Mouse (Mus musculus) lung, adult 2 months (tissue): Measurements from ENCODE around the gene Lbhd1. TPM values are rescaled to one million over a fixed set of nuclear protein-coding genes. Genes with fewer than 3 reads are reported as not detected.

Source experiments
- DNase-seq: peaks from one replicate; pipeline ENCODE4 v3.0.0; 2022
- H3K4me1 ChIP-seq: fragments of 200-500 bp; 2 replicates; pipeline ENCODE4 v1.6.1; 2011; ENCODE audit warnings: low read length; ENCODE audit not compliant: control insufficient read depth, insufficient read depth
- H3K4me3 ChIP-seq: fragments of 200-500 bp; replicated peaks from 2 replicates; pipeline ENCODE3; 2011; ENCODE audit warnings: low read depth, mild to moderate bottlenecking, control low read depth, low read length; ENCODE audit errors: extremely low read depth
- CTCF ChIP-seq: fragments of 200-500 bp; IDR thresholded peaks from 2 replicates; pipeline ENCODE4 v1.5.1; 2011; ENCODE audit warnings: mild to moderate bottlenecking, low read length, control low read depth; ENCODE audit not compliant: insufficient read depth
- POLR2A ChIP-seq: fragments of 200-500 bp; IDR thresholded peaks from 2 replicates; pipeline ENCODE4 v1.6.1; 2011; ENCODE audit warnings: low read depth, mild to moderate bottlenecking, control low read depth, low read length, borderline replicate concordance; ENCODE audit errors: extremely low read depth
- WGBS: fragments of 180-500 bp; shearing (Covaris S2); methylation state at CpG from one replicate; pipeline ENCODE4 v1.1.7; 2018; 5-methylcytosine and 5-hydroxymethylcytosine counted together
- polyA plus RNA-seq: library from polyadenylated mRNA; depleted of rRNA; stranded (reverse); fragments of >200 nt; gene quantifications from 2 replicates; pipeline ENCODE4 v1.2.3, GENCODE M21; 2012

Gene Lbhd1
- polyA plus RNA-seq, 1 experiment = 1.7 TPM

- Histone ChIP-seq H3K4me3 (no peak overlapping the region), H3K4me1 (peaks cover 5% of the 10 kb centered on the region; the same call in 1 of the 2 replicates)
- TF ChIP-seq CTCF = no peak
- TF ChIP-seq POLR2A = no peak
- 89% methylated on average over 5 of the region's 5 CpGs for WGBS
- no peak for DNase-seq
Observed at GRCm38 (mm10) chr19:8903412-8903811, 19.9 kb downstream of the Lbhd1 start.

GRCm38 (mm10) chr19:8908531-8908930 is 25.0 kb downstream of the Lbhd1 start:
- DNase-seq = no peak
- no peak for TF ChIP-seq POLR2A
- TF ChIP-seq CTCF = no peak
- 91% methylated on average over 6 of the region's 6 CpGs for WGBS
- Histone ChIP-seq H3K4me1 (no peaks in the 10 kb centered on the region), H3K4me3 (no peak overlapping the region)

DNA sequence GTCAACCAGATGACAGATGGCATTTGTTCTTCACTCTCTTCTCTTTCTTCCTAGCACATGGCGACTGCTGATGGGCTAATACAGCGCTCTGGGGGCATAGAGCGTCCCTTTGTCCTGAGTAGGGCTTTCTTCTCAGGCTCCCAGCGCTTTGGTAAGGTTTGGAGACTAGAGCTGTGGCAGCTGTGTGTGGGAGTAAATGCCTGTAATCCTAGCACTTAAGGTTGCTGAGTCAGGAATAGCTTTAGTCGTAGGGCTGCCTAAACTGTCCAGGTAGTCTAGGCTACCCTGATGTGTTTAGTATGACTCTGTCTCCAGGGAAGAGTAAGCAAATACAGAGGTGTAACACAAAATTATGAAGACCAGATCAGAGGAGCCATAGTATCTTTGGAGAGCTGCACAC is 28.3 kb downstream of the Lbhd1 start:
- no peaks in the 10 kb centered on the region for H3K4me1 ChIP-seq
- 97% methylated on average over 5 of the region's 5 CpGs for WGBS

GRCm38 (mm10) chr19:8914212-8914611 is 30.7 kb downstream of the Lbhd1 start:
- Histone ChIP-seq H3K4me3 (no peak overlapping the region), H3K4me1 (no peaks in the 10 kb centered on the region)
- TF ChIP-seq CTCF = no peak
- no peak for TF ChIP-seq POLR2A
- DNase-seq = no peak
- 96% methylated on average over 3 of the region's 3 CpGs for WGBS

More for the DNA sequence above, 28.3 kb downstream of the Lbhd1 start:
- TF ChIP-seq POLR2A (no peak), CTCF (no peak)
- DNase-seq = no peak
- no peak overlapping the region for H3K4me3 ChIP-seq

- TF ChIP-seq POLR2A (no peak), CTCF (no peak)
- 85% methylated on average over 3 of the region's 3 CpGs for WGBS
- H3K4me1 ChIP-seq = peaks cover 5% of the 10 kb centered on the region
- DNase-seq = no peak
- no peak overlapping the region for H3K4me3 ChIP-seq
Observed at GRCm38 (mm10) chr19:8919000-8919399, 35.5 kb downstream of the Lbhd1 start.

DNA sequence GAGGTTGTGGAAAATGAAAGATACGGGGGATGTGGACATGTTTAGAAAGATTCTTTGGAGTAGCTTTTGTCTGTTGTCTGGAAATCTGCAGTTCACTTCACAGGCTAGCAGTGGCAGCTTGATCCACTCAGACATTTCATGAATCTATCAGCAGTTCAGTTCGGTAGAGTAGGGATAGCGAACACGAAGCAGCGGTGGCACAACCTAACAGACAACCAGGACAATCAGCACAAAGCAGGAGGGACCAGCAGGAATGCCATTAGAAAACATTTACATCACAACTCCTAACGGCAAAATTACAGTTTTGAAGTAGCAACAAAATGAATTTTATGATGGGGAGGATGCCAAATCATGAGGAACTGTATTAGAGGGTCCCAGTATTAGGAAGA is 36.1 kb downstream of the Lbhd1 start:
- no peak for DNase-seq
- no peak overlapping the region for H3K4me3 ChIP-seq
- WGBS = 68% methylated on average over 6 of the region's 6 CpGs
- peaks cover 5% of the 10 kb centered on the region for H3K4me1 ChIP-seq
- no peak for TF ChIP-seq POLR2A
- TF ChIP-seq CTCF = no peak

DNA sequence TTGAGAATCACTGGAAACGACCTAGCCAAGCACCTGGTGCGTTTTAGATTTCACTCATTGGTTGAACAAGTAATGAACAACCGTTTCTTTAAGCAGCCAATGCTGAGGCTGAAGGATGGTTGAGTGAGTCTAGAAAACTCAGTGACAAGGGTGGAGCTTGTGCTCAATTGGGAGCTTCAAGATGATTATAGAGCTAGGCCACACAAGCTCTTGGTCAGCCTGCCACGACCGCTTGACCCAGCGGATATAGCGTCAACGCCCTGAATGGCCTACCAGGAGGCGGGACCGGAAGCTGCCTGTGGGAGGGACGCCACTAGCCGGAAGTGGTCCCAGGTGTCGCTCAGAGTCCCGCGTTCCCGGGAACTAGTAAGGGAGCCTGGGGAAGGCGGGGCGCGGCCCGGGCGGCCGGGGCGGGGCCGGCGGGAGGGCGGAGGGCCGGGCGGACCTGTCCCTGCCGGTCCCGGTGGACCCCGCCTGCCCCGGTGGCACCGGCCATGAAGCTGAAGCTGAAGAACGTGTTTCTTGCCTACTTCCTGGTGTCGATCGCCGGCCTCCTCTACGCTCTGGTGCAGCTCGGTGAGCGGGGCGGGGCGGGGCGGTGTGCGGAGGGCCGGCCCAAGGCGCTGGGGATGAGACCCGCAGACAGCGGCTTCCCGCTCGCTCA is 36.7 kb downstream of the Lbhd1 start, which contains the start of gene B3gat3:
Gene B3gat3 (plus strand): TSS at position 302 of the 664 bp plus-strand sequence.
- Histone ChIP-seq H3K4me3 (peak within 1 kb of the TSS; percentile 79), H3K4me1 (peaks cover 5% of the 10 kb centered on the region)
- DNase-seq = peak; percentile 97
- 2% methylated on average over 50 of the region's 50 CpGs for WGBS
- TF ChIP-seq CTCF (no peak), POLR2A (peak; percentile 96)

DNA sequence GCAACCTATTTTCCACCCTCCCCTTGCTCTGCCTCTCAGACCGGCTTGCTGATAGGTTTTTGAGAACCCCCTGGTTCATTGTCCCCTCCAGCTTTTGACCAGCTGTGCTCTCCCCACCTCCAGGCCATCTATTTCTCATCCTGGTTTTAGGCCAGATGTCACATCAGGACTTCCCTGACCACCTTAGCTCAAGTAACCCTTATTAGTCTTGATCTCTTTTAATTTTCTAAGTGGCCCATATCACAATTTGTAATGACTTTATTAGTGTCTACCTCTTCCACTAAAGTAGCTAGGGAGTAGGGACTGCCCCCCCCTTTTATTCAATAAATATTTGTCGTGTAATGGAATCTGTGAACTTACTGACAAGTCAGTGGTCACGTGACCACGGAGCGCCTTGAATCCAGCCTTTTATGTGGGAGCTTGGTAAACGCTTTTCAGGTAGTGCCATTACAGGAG is 37.3 kb downstream of the Lbhd1 start:
- Histone ChIP-seq H3K4me3 (peak overlapping the region; percentile 79), H3K4me1 (peaks cover 5% of the 10 kb centered on the region)
- WGBS = 2% methylated on average over 6 of the region's 6 CpGs
- TF ChIP-seq POLR2A (no peak), CTCF (no peak)
- no peak for DNase-seq

DNA sequence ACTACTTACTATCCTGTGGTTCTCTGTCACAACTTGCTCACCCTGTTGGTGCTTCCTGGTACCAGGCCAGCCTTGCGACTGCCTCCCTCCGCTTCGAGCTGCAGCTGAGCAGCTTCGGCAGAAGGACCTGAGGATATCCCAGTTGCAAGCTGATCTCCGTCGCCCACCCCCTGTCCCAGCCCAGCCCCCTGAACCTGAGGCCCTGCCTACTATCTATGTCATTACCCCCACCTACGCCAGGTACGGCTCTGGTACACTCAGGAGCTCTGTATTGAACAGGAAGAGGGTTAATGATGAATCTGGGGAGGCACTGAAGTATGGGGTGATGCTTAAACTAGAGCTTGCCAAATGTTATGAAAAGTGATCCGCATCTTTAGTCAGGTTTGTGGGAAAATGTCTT is 38.2 kb downstream of the Lbhd1 start:
- TF ChIP-seq POLR2A = no peak
- no peak for TF ChIP-seq CTCF
- WGBS = 70% methylated on average over 9 of the region's 9 CpGs
- H3K4me1 ChIP-seq = peaks cover 5% of the 10 kb centered on the region
- H3K4me3 ChIP-seq = no peak overlapping the region
- no peak for DNase-seq

DNA sequence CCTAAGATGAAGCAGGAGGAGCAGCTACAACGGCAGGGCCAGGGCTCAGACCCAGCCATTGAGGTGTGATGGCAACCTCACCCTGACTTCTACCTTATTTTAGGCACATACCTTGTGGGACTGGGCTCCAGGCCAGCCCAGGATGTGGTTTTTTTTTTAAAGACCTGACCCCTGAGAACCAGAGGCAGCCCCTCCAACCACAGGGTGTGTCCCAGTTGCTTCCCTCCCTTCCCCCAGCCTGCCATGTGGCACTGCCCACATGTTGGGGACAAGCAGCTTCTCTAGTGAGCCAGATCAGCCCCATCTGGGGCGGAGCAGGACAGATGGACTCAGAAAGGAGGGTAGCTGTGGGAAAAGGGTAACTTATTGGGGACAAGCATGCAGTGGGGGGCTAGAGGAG is 43.2 kb downstream of the Lbhd1 start:
- 80% methylated on average over 2 of the region's 2 CpGs for WGBS
- H3K4me1 ChIP-seq = peaks cover 9% of the 10 kb centered on the region
- no peak for DNase-seq
- H3K4me3 ChIP-seq = no peak overlapping the region
- no peak for TF ChIP-seq POLR2A
- no peak for TF ChIP-seq CTCF

DNA sequence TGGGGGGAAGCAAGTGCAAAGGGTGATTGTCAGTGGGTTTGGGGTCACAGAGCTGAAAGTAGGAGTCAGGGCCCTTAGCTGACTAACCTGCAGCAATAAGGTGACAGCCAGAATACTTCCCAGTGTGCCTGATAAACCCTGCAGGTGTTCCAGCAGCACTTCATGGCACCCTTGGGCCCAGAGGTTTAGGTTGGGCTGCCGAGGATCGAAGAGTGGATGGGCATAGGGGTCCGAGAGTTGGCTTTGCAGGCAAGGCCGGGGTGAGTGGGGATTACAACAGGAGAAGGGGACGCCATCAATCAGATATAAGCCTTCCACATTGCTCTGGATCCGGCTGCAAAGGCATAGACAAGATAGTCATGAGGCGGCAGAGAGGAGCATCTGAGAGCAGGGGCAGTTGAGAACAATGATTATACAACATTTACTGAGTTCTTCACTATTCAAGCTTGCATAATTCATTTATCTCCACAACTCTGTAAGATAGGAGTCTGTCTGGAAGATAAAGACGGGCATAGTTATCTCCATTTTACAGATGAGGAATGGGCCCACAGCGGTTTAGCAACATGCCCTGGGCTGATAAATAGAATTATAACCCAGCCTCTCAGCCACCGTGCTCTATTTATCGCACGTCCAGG is 44.5 kb downstream of the Lbhd1 start:
- peaks cover 9% of the 10 kb centered on the region for H3K4me1 ChIP-seq
- no peak for DNase-seq
- TF ChIP-seq POLR2A (no peak), CTCF (no peak)
- H3K4me3 ChIP-seq = no peak overlapping the region
- WGBS = 89% methylated on average over 12 of the region's 12 CpGs
